Mouse (Mus musculus) duodenum, adult 2 months (tissue): Measurements from ENCODE around the gene Olfr60. TPM values are rescaled to one million over a fixed set of nuclear protein-coding genes. Genes with fewer than 3 reads are reported as not detected.

ENCODE experiments used
- polyA plus RNA-seq: library from polyadenylated mRNA; depleted of rRNA; stranded (reverse); fragments of >200 nt; gene quantifications from 2 replicates; pipeline ENCODE4 v1.2.3, GENCODE M21; 2012; ENCODE audit warnings: low replicate concordance; rRNA removed

Olfr60 gene
- 0.41 and 0.62 TPM in 2 replicates for polyA plus RNA-seq

DNA sequence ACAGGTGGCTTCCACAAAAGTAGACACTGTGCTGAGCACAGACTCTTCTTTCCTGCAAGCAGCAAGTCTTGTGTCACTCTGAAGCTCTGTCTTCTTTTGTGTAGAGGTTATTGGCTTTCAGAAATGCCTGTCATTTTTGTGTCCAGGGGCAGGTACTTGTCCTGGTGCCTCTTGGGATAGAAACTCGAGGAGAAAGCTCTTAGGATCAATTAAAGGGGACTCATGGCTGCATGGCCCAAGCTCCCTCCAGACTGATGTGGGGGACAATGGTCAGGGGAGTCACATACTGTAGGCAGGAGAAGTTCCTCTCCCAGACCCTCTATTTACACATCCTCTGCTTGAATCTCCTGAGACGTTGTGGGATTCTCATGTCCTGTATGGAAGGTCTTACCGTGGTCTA is at the start of gene Olfr60:
Gene Olfr60 (minus strand): TSS at position 101 of the 400 bp plus-strand sequence.

GRCm38 (mm10) chr7:140402818-140403217 is 41.3 kb upstream of the Olfr60 start, which contains the start of gene Olfr531:
Gene Olfr531 (minus strand): TSS chr7:140402918.

DNA sequence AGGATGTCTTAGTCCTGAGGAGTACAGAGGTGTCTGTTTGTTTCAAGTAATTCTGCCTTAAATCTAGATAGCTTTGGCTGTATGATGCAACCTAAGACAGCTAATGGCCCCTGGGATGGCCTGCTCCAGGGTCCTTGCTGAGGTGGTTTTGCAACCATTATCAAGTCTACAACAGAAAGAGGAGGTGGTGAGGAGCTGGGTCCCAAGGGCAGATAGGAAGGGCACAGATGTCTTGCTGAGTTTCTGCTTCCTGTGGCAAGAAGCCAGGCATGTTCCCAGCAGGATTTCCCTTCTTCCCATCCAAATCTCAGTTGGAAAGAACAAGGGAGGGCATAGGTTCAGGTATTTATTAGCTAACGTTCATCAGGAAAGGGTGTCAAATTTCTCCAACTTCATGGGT is 14.8 kb upstream of the Olfr60 start, which contains the start of gene Olfr530:
Gene Olfr530 (minus strand): TSS at position 101 of the 400 bp plus-strand sequence.

GRCm38 (mm10) chr7:140333717-140334116 is 27.8 kb downstream of the Olfr60 start, which contains the start of gene Olfr527:
Gene Olfr527 (plus strand): TSS chr7:140334017.

DNA sequence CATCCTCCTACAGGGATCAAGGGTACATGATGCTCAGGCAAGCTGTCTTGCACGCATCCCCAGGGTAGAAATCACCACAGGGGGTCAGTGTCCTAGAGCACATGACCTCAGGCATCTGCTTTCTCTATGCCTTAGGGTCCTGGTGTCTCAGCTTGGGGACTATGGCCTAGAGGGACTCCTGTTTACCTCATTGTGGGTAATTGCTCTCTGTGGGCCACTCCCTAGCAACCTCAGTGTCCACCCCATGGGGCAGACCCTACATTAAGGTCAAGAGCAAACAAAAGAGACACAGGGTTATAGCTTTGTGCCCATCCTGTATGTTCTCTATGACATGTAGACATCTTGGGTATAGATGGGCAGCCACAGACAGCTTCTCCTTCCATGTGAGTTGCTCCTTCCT is 40.9 kb downstream of the Olfr60 start, which contains the start of gene Olfr525:
Gene Olfr525 (plus strand): TSS at position 301 of the 400 bp plus-strand sequence.

Other genes starting within 250 kb of the Olfr60 start
- 9.4 and 15.4 TPM in 2 replicates for gene Paox, start 245.9 kb downstream of the Olfr60 start, polyA plus RNA-seq
- 40.4 and 41.0 TPM in 2 replicates for gene Echs1, start 245.2 kb downstream of the Olfr60 start, polyA plus RNA-seq
- gene Mtg1, start 224.1 kb downstream of the Olfr60 start, polyA plus RNA-seq: 10.6 and 12.4 TPM in 2 replicates
- gene Sprn, start 206.8 kb downstream of the Olfr60 start, polyA plus RNA-seq: 0.14 and 0.32 TPM in 2 replicates
- not detected in 2 replicates for gene Olfr522, start 196.9 kb downstream of the Olfr60 start, polyA plus RNA-seq
- not detected in 2 replicates for gene Olfr523, start 188.5 kb downstream of the Olfr60 start, polyA plus RNA-seq
- 0.17 TPM in 1 of 2 replicates, not detected in the other for gene Olfr524, start 155.7 kb downstream of the Olfr60 start, polyA plus RNA-seq
- 0.35 and 0.38 TPM in 2 replicates for gene Cd163l1, start 143.4 kb downstream of the Olfr60 start, polyA plus RNA-seq
- 0.14 and 0.21 TPM in 2 replicates for gene 5830411N06Rik, start 114.4 kb downstream of the Olfr60 start, polyA plus RNA-seq
- not detected in 2 replicates for gene Olfr525, start 40.8 kb downstream of the Olfr60 start, polyA plus RNA-seq
- gene Olfr527, start 27.7 kb downstream of the Olfr60 start, polyA plus RNA-seq: not detected in 2 replicates
- gene Olfr530, start 14.7 kb upstream of the Olfr60 start, polyA plus RNA-seq: 0.13 TPM in 1 of 2 replicates, not detected in the other
- not detected in 2 replicates for gene Olfr531, start 41.2 kb upstream of the Olfr60 start, polyA plus RNA-seq
- gene Olfr532, start 60.0 kb upstream of the Olfr60 start, polyA plus RNA-seq: not detected in 2 replicates
- not detected in 2 replicates for gene Olfr533, start 101.7 kb upstream of the Olfr60 start, polyA plus RNA-seq
- gene Olfr535, start 122.5 kb upstream of the Olfr60 start, polyA plus RNA-seq: not detected in 2 replicates
- gene Olfr536, start 145.7 kb upstream of the Olfr60 start, polyA plus RNA-seq: not detected in 2 replicates
- gene Olfr538, start 206.2 kb upstream of the Olfr60 start, polyA plus RNA-seq: not detected in 2 replicates
- not detected in 2 replicates for gene Olfr46, start 239.6 kb upstream of the Olfr60 start, polyA plus RNA-seq